Mouse (Mus musculus): ENCODE results near the gene Aebp1. TPM values are rescaled to one million over a fixed set of nuclear protein-coding genes. Genes with fewer than 3 reads are reported as not detected.

Gene Aebp1
- polyA plus RNA-seq, 2 experiments, result 3.3 to 4.2 TPM

DNA sequence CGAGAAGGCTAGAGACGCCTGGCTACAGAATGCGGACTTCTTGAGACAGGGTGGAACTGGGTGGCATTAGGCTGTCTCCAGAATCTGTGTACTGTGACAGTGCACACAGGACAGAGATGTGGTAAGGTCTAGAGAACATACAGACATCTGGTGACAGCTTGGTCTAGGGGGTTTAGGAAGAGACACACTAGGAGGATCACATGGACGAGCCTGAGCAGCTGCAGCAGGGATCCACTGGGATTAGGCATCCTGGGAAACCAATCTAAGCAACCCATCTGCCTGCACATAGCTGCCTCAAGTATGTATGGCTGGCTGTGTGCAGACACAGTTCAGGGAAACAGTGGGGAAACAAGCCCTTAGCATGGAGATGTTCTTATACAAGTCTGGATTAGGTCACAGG, 52.2 kb downstream of the Aebp1 start:
- no peak overlapping the region for H3K27ac ChIP-seq
- H3K9ac ChIP-seq (replicated peaks), result no peak overlapping the region
- no peaks in the 10 kb centered on the region for H3K27me3 ChIP-seq (ENCODE audit: control insufficient read depth, insufficient read depth, low read length)
- WGBS (ENCODE audit: insufficient replicate concordance), result 57% methylated on average over 4 of the region's 4 CpGs
- no peak for TF ChIP-seq EP300 (IDR thresholded peaks at IDR 0.05; ENCODE audit: low read depth)
- TF ChIP-seq CTCF (IDR thresholded peaks at IDR 0.05; ENCODE audit: low read depth), result no peak
- no peak overlapping the region for H3K4me2 ChIP-seq (ENCODE audit: low read depth)
- H3K4me3 ChIP-seq (ENCODE audit: insufficient read depth in 1 of 2, low read depth in 2 of 2, low read length in 2 of 2), result no peak overlapping the region
- DNase-seq (ENCODE audit: low read depth in 3 of 3, low spot score in 3 of 3), result no peak
- H3K36me3 ChIP-seq (replicated peaks; ENCODE audit: control insufficient read depth, insufficient read depth, low read depth), result no peaks in the 10 kb centered on the region
- no peaks in the 10 kb centered on the region for H3K9me3 ChIP-seq (ENCODE audit: control insufficient read depth, low read length)
- ATAC-seq (ENCODE audit: insufficient read depth), result no peak
- no peaks in the 10 kb centered on the region for H3K4me1 ChIP-seq (replicated peaks; ENCODE audit: control insufficient read depth in 2 of 2, insufficient read depth in 2 of 2, low read length in 1 of 2)

DNA sequence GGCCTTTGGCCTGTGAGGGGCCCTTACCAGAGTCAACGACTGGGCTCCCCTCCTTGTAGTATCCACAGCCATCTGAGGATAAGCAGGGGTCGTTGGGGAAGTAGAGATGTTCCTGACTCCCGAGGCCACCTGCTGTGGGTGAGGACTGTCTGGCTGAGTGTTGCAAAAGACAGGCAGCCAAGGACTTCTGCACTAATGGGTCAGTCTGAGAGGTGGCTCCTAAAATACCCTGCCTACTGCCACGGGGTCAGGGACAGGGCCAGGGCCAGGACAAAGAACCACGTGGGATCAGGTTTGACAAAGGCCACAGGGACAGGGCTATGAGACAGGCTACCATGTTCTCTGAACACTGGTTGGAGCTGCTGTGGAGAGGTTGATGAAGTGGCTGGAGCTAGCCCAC, 53.2 kb downstream of the Aebp1 start:
- Histone ChIP-seq H3K4me2 (ENCODE audit: low read depth) (no peak overlapping the region), H3K4me1 (replicated peaks; ENCODE audit: control insufficient read depth in 2 of 2, insufficient read depth in 2 of 2, low read length in 1 of 2) (peaks cover 0 to 4% of the 10 kb centered on the region in 2 experiments; a peak in 2 of 4 replicates), H3K27ac (no peak overlapping the region), H3K27me3 (ENCODE audit: control insufficient read depth, insufficient read depth, low read length) (no peaks in the 10 kb centered on the region), H3K36me3 (replicated peaks; ENCODE audit: control insufficient read depth, insufficient read depth, low read depth) (no peaks in the 10 kb centered on the region), H3K9me3 (ENCODE audit: control insufficient read depth, low read length) (no peaks in the 10 kb centered on the region), H3K4me3 (ENCODE audit: insufficient read depth in 1 of 2, low read depth in 2 of 2, low read length in 2 of 2) (no peak overlapping the region), H3K9ac (replicated peaks) (no peak overlapping the region)
- TF ChIP-seq CTCF (IDR thresholded peaks at IDR 0.05; ENCODE audit: low read depth), result no peak
- TF ChIP-seq EP300 (IDR thresholded peaks at IDR 0.05; ENCODE audit: low read depth), result no peak
- ATAC-seq (ENCODE audit: insufficient read depth) (no peak), DNase-seq (ENCODE audit: low read depth in 3 of 3, low spot score in 3 of 3) (no peak)
- WGBS (ENCODE audit: insufficient replicate concordance), result 36% methylated on average over 5 of the region's 5 CpGs

DNA sequence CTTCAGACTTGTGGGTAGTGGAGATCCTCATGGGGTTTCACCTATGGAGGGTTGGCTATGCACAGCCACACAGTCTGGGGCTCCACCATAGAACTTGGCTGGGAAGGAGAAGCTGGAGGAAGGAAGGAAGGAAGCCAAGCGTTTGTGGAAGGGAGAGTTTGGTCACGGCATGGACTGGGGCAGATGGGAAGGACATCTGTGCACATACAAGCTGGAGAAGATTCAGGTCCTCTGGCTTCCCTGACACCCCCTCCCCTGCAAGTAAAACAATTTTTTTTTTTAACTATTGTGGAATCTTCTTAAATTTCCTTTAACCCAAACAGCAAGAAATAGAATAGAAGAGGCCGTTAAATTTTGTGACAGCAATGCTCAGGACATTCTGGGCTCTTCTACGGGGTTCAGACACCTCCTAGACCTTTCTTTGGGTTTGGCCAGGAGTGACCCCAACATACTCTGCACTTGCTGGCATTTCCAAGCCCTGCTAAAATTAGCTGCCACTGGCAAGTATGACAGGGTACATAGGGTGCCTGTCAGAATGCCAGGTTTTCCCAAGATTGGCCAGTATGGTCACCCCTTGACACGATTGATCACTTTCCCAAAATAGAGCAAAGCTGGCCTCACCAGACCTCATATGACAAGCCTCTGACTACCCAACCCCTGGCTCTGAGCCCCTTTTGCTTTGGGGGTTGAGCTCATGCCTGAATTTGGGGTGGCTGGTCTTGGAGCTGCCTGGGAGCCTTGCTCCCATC, 53.9 kb downstream of the Aebp1 start:
- peaks cover 0 to 9% of the 10 kb centered on the region in 2 experiments; a peak in 2 of 4 replicates for H3K4me1 ChIP-seq (replicated peaks; ENCODE audit: control insufficient read depth in 2 of 2, insufficient read depth in 2 of 2, low read length in 1 of 2)
- H3K27me3 ChIP-seq (ENCODE audit: control insufficient read depth, insufficient read depth, low read length), result no peaks in the 10 kb centered on the region
- no peak overlapping the region for H3K27ac ChIP-seq
- no peak overlapping the region for H3K4me3 ChIP-seq (ENCODE audit: insufficient read depth in 1 of 2, low read depth in 2 of 2, low read length in 2 of 2)
- H3K4me2 ChIP-seq (ENCODE audit: low read depth), result no peak overlapping the region
- H3K9ac ChIP-seq (replicated peaks), result no peak overlapping the region
- no peak for TF ChIP-seq EP300 (IDR thresholded peaks at IDR 0.05; ENCODE audit: low read depth)
- no peak for ATAC-seq (ENCODE audit: insufficient read depth)
- WGBS (ENCODE audit: insufficient replicate concordance), result 48% methylated on average over 5 of the region's 5 CpGs
- no peaks in the 10 kb centered on the region for H3K9me3 ChIP-seq (ENCODE audit: control insufficient read depth, low read length)
- H3K36me3 ChIP-seq (replicated peaks; ENCODE audit: control insufficient read depth, insufficient read depth, low read depth), result no peaks in the 10 kb centered on the region
- DNase-seq (ENCODE audit: low read depth in 3 of 3, low spot score in 3 of 3), result no peak

DNA sequence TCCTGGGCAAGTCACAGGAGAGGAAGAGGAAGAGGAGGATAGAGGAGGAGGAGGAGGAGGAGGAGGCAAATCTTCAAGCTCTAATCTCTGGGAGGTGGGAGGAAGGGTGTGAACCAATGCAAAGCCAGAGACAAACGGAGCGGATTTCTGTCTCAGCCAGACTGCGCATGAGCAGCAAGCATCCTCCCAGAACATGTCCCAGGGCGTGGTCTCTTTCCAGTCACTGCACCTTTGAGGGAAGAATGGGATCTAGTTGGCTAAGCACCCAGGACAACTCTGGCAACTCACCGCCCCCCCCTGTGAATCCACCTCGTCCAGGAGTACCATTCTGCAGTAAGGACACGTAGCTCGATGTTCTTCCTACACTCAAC, 54.4 kb downstream of the Aebp1 start:
- Histone ChIP-seq H3K4me2 (ENCODE audit: low read depth) (no peak overlapping the region), H3K4me3 (ENCODE audit: insufficient read depth in 1 of 2, low read depth in 2 of 2, low read length in 2 of 2) (no peak overlapping the region), H3K9me3 (ENCODE audit: control insufficient read depth, low read length) (no peaks in the 10 kb centered on the region), H3K27ac (no peak overlapping the region), H3K4me1 (replicated peaks; ENCODE audit: control insufficient read depth in 2 of 2, insufficient read depth in 2 of 2, low read length in 1 of 2) (peaks cover 0 to 9% of the 10 kb centered on the region in 2 experiments; a peak in 2 of 4 replicates), H3K36me3 (replicated peaks; ENCODE audit: control insufficient read depth, insufficient read depth, low read depth) (no peaks in the 10 kb centered on the region), H3K27me3 (ENCODE audit: control insufficient read depth, insufficient read depth, low read length) (no peaks in the 10 kb centered on the region), H3K9ac (replicated peaks) (no peak overlapping the region)
- no peak for DNase-seq (ENCODE audit: low read depth in 3 of 3, low spot score in 3 of 3)
- WGBS (ENCODE audit: insufficient replicate concordance), result 56% methylated on average over 8 of the region's 8 CpGs
- no peak for ATAC-seq (ENCODE audit: insufficient read depth)
- TF ChIP-seq CTCF (IDR thresholded peaks at IDR 0.05; ENCODE audit: low read depth) (no peak), EP300 (IDR thresholded peaks at IDR 0.05; ENCODE audit: low read depth) (no peak)

DNA sequence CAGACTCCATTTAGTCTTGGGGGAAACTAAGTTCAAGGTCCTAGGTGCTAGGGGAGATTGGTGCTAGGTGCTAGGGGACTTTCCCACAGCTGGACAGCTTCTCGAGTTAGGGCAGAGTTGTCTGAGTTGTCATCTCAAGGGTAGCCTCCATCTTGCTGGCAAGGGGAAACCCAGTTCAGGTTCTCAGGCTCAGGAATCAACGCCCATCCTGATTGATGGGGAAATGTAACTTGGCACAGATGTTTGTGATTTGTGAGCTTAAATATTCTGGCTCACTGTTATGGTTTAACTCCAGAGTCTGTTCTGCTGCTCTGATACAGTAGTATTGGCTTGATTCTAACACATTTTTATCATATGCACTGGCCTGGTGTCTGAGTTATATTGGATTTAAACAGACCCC, 56.4 kb downstream of the Aebp1 start:
- no peak overlapping the region for H3K4me3 ChIP-seq (ENCODE audit: insufficient read depth in 1 of 2, low read depth in 2 of 2, low read length in 2 of 2)
- 48% methylated on average over 2 of the region's 2 CpGs for WGBS (ENCODE audit: insufficient replicate concordance)
- H3K27ac ChIP-seq, result no peak overlapping the region
- no peak overlapping the region for H3K9ac ChIP-seq (replicated peaks)
- DNase-seq (ENCODE audit: low read depth in 3 of 3, low spot score in 3 of 3) (no peak), ATAC-seq (ENCODE audit: insufficient read depth) (no peak)
- TF ChIP-seq CTCF (IDR thresholded peaks at IDR 0.05; ENCODE audit: low read depth), result no peak
- TF ChIP-seq EP300 (IDR thresholded peaks at IDR 0.05; ENCODE audit: low read depth), result no peak
- no peaks in the 10 kb centered on the region for H3K27me3 ChIP-seq (ENCODE audit: control insufficient read depth, insufficient read depth, low read length)
- no peaks in the 10 kb centered on the region for H3K9me3 ChIP-seq (ENCODE audit: control insufficient read depth, low read length)
- no peaks in the 10 kb centered on the region for H3K36me3 ChIP-seq (replicated peaks; ENCODE audit: control insufficient read depth, insufficient read depth, low read depth)
- H3K4me2 ChIP-seq (ENCODE audit: low read depth), result no peak overlapping the region
- H3K4me1 ChIP-seq (replicated peaks; ENCODE audit: control insufficient read depth in 2 of 2, insufficient read depth in 2 of 2, low read length in 1 of 2), result peaks cover 0 to 9% of the 10 kb centered on the region in 2 experiments; a peak in 2 of 4 replicates

All from liver, embryonic 14.5 days (tissue).